Comparison of ENCODE assay signal across 12 mouse cellular contexts in genomic region chr4:31462456-31462855, GRCm38 (mm10).
"Had no signal": no experiment of that assay in that cellular context is flagged by ENCODE, and none has a peak within 500 bp of the region (broad histone marks: within the 10 kb centered on the region; RNA-seq: fewer than 3 reads in every experiment).

No protein-coding gene starts in this region.

- DNase-seq: kidney, adult 2 months; kidney, postnatal 14 days; layer of hippocampus, adult 9-11 months; layer of hippocampus, postnatal 36 days; lung, adult 18-20 months; thymus, postnatal 36 days had no signal

- H3K4me3 ChIP-seq: kidney, embryonic 15.5 days; limb, embryonic 13.5 days; midbrain, embryonic 12.5 days; myocyte; neural tube, embryonic 15.5 days had no signal

- H3K4me1 ChIP-seq: limb, embryonic 13.5 days; midbrain, embryonic 12.5 days had no signal

- H3K27me3 ChIP-seq: kidney, embryonic 15.5 days; limb, embryonic 13.5 days; midbrain, embryonic 12.5 days; neural tube, embryonic 15.5 days had no signal

- H3K36me3 ChIP-seq: kidney, embryonic 15.5 days; limb, embryonic 13.5 days; midbrain, embryonic 12.5 days; neural tube, embryonic 15.5 days had no signal

- H3K9ac ChIP-seq: kidney, embryonic 15.5 days; limb, embryonic 13.5 days; liver, embryonic 14.5 days; midbrain, embryonic 12.5 days; neural tube, embryonic 15.5 days had no signal

- H3K27ac ChIP-seq: kidney, embryonic 15.5 days; limb, embryonic 13.5 days; liver, embryonic 14.5 days; midbrain, embryonic 12.5 days; neural tube, embryonic 15.5 days had no signal

- H3K4me2 ChIP-seq: kidney, embryonic 15.5 days; limb, embryonic 13.5 days; midbrain, embryonic 12.5 days; neural tube, embryonic 15.5 days had no signal

- H3K9me3 ChIP-seq: kidney, embryonic 15.5 days; limb, embryonic 13.5 days; midbrain, embryonic 12.5 days; neural tube, embryonic 15.5 days had no signal
